Mouse (Mus musculus): ENCODE measurements around the gene Ranbp6. TPM values are rescaled to one million over a fixed set of nuclear protein-coding genes. Genes with fewer than 3 reads are reported as not detected.

Ranbp6 gene
- total RNA-seq (2014; rRNA removed) (39.0 and 48.7 TPM in 2 replicates), polyA plus RNA-seq (2015; fragmentation: Nextera tagmentation; extraction: Ambion mirVana) (33.7 and 37.2 TPM in 2 replicates)

GRCm38 (mm10) chr19:29812581-29813460 lies at the start of gene Ranbp6:
TSS of gene Ranbp6 (minus strand) at chr19:29812974.
- TF ChIP-seq CTCF (IDR thresholded peaks at IDR 0.05; ENCODE audit: low read depth) = no peak
- peaks cover 9% of the 10 kb centered on the region for H3K4me1 ChIP-seq (ENCODE audit: insufficient read depth, low read length)
- peak within 1 kb of the TSS; percentile 74 for H3K27ac ChIP-seq
- no peaks in the 10 kb centered on the region for H3K27me3 ChIP-seq (ENCODE audit: insufficient read depth, low read length)
- peaks cover 8% of the 10 kb centered on the region for H3K36me3 ChIP-seq (ENCODE audit: insufficient read depth, low read length)
- WGBS = under 1% methylated on average over 47 of the region's 47 CpGs
- peak within 1 kb of the TSS; percentile 65 for H3K9ac ChIP-seq (replicated peaks; ENCODE audit: low read length)
- ATAC-seq = peak; percentile 99
- H3K4me3 ChIP-seq (ENCODE audit: low read length) = peak within 1 kb of the TSS; percentile 82
- peak within 1 kb of the TSS; percentile 81 for H3K4me2 ChIP-seq (ENCODE audit: low read depth, low read length)
- peak; percentile 95 for DNase-seq (ENCODE audit: low spot score)
- H3K9me3 ChIP-seq (ENCODE audit: low read length) = no peaks in the 10 kb centered on the region

- H3K4me3 ChIP-seq (ENCODE audit: low read length) = no peak overlapping the region
- ATAC-seq (no peak), DNase-seq (ENCODE audit: low spot score) (no peak)
- H3K27ac ChIP-seq = no peak overlapping the region
- H3K27me3 ChIP-seq (ENCODE audit: insufficient read depth, low read length) = no peaks in the 10 kb centered on the region
- no peaks in the 10 kb centered on the region for H3K9me3 ChIP-seq (ENCODE audit: low read length)
- no peaks in the 10 kb centered on the region for H3K36me3 ChIP-seq (ENCODE audit: insufficient read depth, low read length)
- no peak for TF ChIP-seq CTCF (IDR thresholded peaks at IDR 0.05; ENCODE audit: low read depth)
- H3K4me2 ChIP-seq (ENCODE audit: low read depth, low read length) = no peak overlapping the region
- no peak overlapping the region for H3K9ac ChIP-seq (replicated peaks; ENCODE audit: low read length)
- whole genome bisulfite sequencing = 94% methylated on average over 4 of the region's 4 CpGs
- H3K4me1 ChIP-seq (ENCODE audit: insufficient read depth, low read length) = no peaks in the 10 kb centered on the region
Observed at GRCm38 (mm10) chr19:29860816-29861215, 48.0 kb upstream of the Ranbp6 start.

GRCm38 (mm10) chr19:29857267-29857666 lies 44.5 kb upstream of the Ranbp6 start:
- no peaks in the 10 kb centered on the region for H3K36me3 ChIP-seq (ENCODE audit: insufficient read depth, low read length)
- DNase-seq (ENCODE audit: low spot score) (no peak), ATAC-seq (no peak)
- H3K4me1 ChIP-seq (ENCODE audit: insufficient read depth, low read length) = no peaks in the 10 kb centered on the region
- 89% methylated on average over 5 of the region's 5 CpGs for WGBS
- no peak overlapping the region for H3K27ac ChIP-seq
- H3K4me3 ChIP-seq (ENCODE audit: low read length) = no peak overlapping the region
- H3K9me3 ChIP-seq (ENCODE audit: low read length) = no peaks in the 10 kb centered on the region
- H3K4me2 ChIP-seq (ENCODE audit: low read depth, low read length) = no peak overlapping the region
- H3K27me3 ChIP-seq (ENCODE audit: insufficient read depth, low read length) = no peaks in the 10 kb centered on the region
- H3K9ac ChIP-seq (replicated peaks; ENCODE audit: low read length) = no peak overlapping the region
- TF ChIP-seq CTCF (IDR thresholded peaks at IDR 0.05; ENCODE audit: low read depth) = no peak

GRCm38 (mm10) chr19:29853711-29854110 lies 40.9 kb upstream of the Ranbp6 start:
- H3K4me3 ChIP-seq (ENCODE audit: low read length) = no peak overlapping the region
- WGBS = 85% methylated on average over 5 of the region's 5 CpGs
- H3K4me1 ChIP-seq (ENCODE audit: insufficient read depth, low read length) = no peaks in the 10 kb centered on the region
- H3K27me3 ChIP-seq (ENCODE audit: insufficient read depth, low read length) = no peaks in the 10 kb centered on the region
- no peak overlapping the region for H3K9ac ChIP-seq (replicated peaks; ENCODE audit: low read length)
- H3K9me3 ChIP-seq (ENCODE audit: low read length) = no peaks in the 10 kb centered on the region
- H3K36me3 ChIP-seq (ENCODE audit: insufficient read depth, low read length) = no peaks in the 10 kb centered on the region
- DNase-seq (ENCODE audit: low spot score) = no peak
- no peak for ATAC-seq
- H3K27ac ChIP-seq = no peak overlapping the region
- no peak for TF ChIP-seq CTCF (IDR thresholded peaks at IDR 0.05; ENCODE audit: low read depth)
- H3K4me2 ChIP-seq (ENCODE audit: low read depth, low read length) = no peak overlapping the region

- no peak for TF ChIP-seq CTCF (IDR thresholded peaks at IDR 0.05; ENCODE audit: low read depth)
- no peaks in the 10 kb centered on the region for H3K4me1 ChIP-seq (ENCODE audit: insufficient read depth, low read length)
- DNase-seq (ENCODE audit: low spot score) (no peak), ATAC-seq (no peak)
- no peaks in the 10 kb centered on the region for H3K36me3 ChIP-seq (ENCODE audit: insufficient read depth, low read length)
- H3K4me2 ChIP-seq (ENCODE audit: low read depth, low read length) = no peak overlapping the region
- H3K4me3 ChIP-seq (ENCODE audit: low read length) = no peak overlapping the region
- no peaks in the 10 kb centered on the region for H3K27me3 ChIP-seq (ENCODE audit: insufficient read depth, low read length)
- no peak overlapping the region for H3K27ac ChIP-seq
- no peak overlapping the region for H3K9ac ChIP-seq (replicated peaks; ENCODE audit: low read length)
- H3K9me3 ChIP-seq (ENCODE audit: low read length) = no peaks in the 10 kb centered on the region
- 53% methylated on average over 12 of the region's 12 CpGs for whole genome bisulfite sequencing
Observed at GRCm38 (mm10) chr19:29851036-29851690, 38.4 kb upstream of the Ranbp6 start.

- no peaks in the 10 kb centered on the region for H3K27me3 ChIP-seq (ENCODE audit: insufficient read depth, low read length)
- ATAC-seq = no peak
- H3K9ac ChIP-seq (replicated peaks; ENCODE audit: low read length) = no peak overlapping the region
- no peaks in the 10 kb centered on the region; the same call in 1 of the 2 replicates for H3K4me1 ChIP-seq (ENCODE audit: insufficient read depth, low read length)
- no peak overlapping the region for H3K4me3 ChIP-seq (ENCODE audit: low read length)
- no peak overlapping the region for H3K4me2 ChIP-seq (ENCODE audit: low read depth, low read length)
- H3K9me3 ChIP-seq (ENCODE audit: low read length) = no peaks in the 10 kb centered on the region
- no peak for DNase-seq (ENCODE audit: low spot score)
- WGBS = 80% methylated on average over 11 of the region's 11 CpGs
- TF ChIP-seq CTCF (IDR thresholded peaks at IDR 0.05; ENCODE audit: low read depth) = no peak
- H3K36me3 ChIP-seq (ENCODE audit: insufficient read depth, low read length) = no peaks in the 10 kb centered on the region
- no peak overlapping the region for H3K27ac ChIP-seq
Observed at GRCm38 (mm10) chr19:29849924-29850551, 37.3 kb upstream of the Ranbp6 start.
